Mouse (Mus musculus) heart, adult 2 months (tissue): ENCODE measurements around the gene Cebpb.

Source experiments
- CTCF ChIP-seq: fragments of 200-600 bp; IDR thresholded peaks from 2 replicates; pipeline ENCODE4 v1.8.1; 2022; ENCODE audit warnings: antibody characterized with exemption, mild to moderate bottlenecking, moderate library complexity
- POLR2A ChIP-seq: fragments of 200-500 bp; IDR thresholded peaks from 2 replicates; pipeline ENCODE4 v1.6.1; 2011; ENCODE audit warnings: mild to moderate bottlenecking, low read depth, low read length, control low read depth; ENCODE audit not compliant: insufficient read depth

- TF ChIP-seq CTCF = no peak
- TF ChIP-seq POLR2A = no peak
These were observed 41.3 kb downstream of the Cebpb start for GRCm38 (mm10) chr2:167730036-167730435.
